Mouse (Mus musculus): ENCODE measurements around the gene Zfp27.

The Zfp27 gene

DNA sequence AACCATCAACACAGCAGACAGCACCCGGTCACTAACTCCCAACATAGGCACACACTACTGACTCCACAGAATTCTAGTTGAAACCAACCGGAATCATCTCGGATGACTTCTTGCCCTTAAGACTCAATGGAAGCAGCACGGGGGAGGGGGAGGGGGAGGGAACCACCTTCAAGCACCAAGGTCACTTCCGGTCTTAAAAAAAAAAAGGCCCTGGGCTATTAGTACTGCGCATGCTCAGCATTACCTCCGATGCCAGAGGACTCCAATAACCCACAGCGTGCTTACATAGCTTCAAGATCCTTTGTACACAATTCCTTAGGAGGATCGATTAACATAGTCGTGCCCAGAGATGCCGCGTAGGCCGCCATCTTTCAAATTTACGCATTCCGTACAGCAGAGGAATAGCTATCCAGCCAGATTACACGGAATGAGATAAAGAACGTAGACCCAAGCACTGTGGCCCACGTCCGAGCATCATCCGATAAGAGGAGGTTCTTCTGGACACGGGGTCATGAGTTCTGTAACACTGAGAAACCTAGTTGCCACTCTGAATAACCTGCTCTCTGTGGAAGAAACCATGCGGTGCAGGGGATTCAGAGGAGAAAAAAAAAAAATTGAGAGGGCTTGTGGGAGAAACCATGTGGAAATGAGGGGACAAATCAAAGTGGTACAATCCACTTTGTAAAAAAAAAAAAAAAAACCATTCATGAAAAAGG lies at the start of gene Zfp27:
Gene Zfp27 (minus strand): TSS at position 607 of the 716 bp plus-strand sequence.
- peak; percentile 70 for DNase-seq (ENCODE audit: extremely low spot score, low read depth, low spot score)

DNA sequence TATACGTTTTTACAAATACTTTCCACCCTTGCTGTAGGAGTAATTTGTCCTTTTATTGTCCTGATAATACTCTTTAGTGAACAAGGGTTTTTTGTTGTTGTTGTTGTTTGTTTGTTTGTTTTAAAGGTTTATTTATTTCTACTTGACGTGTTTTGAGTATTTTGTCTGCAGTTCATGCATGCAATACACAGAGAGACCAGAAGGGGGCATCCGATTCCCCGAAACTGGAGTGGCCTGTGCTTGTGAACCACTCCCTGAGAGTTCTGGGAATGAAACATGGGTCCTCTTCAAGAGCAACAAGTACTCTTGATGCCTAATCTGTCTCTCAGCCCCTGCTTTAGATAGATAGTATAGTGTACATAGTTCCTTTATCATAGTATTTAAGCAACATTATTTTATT lies 48.4 kb upstream of the Zfp27 start:
- peak; percentile 22 for DNase-seq (ENCODE audit: extremely low spot score, low read depth, low spot score)

DNA sequence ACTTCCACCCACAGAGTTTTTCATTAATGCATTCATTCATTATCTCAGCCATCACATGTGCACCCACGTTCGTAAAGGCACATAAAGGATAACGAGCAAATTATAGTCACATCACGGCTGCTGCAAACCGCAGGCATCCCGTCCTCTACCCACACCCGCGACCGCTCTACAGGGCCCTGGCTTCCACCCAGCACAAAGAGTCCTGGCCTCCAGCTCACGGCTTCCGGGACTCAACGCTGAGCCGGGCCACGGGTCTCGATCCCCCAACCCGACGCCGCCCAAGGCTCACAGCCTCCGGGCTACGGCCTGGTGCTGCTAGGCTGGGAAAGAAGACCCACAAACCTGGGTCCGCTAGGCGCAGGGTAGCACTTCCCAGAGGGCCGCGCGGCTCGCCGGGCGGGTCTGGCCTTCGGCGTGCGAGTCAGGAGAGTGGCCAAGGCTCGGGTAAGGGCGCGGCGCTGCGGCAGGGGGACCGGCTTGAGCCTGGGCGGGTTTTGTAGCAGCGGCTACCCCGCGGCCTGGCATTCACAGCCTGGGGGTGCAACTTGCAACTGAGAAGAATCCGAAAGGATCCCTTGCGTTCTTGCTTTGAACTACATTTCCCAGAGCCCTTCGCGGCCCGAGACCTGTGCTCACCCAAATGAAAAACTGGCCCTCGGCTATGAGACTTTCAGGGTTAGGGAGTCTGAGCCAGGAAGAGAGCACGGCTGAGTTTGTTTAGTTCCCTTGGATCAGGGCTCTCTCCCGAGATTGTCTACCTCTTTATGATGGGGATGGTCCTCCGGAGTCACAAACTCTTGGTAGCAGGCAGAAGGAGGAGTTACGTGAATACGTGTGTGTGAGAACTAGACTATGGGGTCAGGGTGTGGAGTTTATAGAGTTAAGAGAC lies 47.4 kb upstream of the Zfp27 start, which contains the start of gene Zfp74:
Gene Zfp74 (minus strand): TSS at position 577 of the 889 bp plus-strand sequence.
- DNase-seq (ENCODE audit: extremely low spot score, low read depth, low spot score): peak; percentile 60

DNA sequence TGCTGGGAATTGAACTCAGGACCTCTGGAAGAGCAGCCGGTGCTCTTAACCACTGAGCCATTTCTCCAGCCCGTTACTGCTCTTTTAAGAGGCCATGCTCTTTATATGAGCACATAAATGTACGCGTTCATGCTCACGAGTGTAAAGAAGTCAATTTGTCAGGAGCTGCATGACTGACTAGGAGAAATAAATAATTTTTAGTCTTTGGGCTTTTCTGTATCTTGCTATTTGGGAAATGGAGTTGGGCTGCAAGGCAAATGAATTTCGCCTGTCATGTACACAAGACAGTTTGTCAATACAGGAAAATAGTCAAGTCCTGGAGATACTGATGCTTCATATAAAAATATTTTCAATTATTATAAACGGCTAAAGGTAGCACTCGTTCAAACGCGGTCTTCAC lies 46.7 kb upstream of the Zfp27 start:
- DNase-seq (ENCODE audit: extremely low spot score, low read depth, low spot score): no peak

DNA sequence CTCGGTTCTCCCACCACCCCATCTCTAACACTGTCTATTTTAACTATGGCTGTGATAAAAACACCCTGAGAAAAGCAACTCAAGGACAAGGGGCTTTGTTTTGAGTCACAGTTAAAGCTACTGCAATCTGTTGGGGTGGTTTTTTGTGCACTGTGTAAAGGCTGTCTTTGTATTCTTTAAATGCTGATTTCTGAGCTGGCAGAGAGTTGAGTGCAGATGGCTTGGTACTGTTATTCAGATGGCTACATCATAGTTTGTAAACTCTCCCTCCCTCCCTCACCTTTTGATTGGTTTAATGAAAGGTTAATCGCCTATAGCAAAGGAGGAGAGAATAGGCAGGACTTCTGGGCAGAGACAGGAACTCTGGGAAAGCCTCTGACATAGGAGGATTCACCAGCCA lies 37.8 kb upstream of the Zfp27 start:
- no peak for DNase-seq (ENCODE audit: extremely low spot score, low read depth, low spot score)

DNA sequence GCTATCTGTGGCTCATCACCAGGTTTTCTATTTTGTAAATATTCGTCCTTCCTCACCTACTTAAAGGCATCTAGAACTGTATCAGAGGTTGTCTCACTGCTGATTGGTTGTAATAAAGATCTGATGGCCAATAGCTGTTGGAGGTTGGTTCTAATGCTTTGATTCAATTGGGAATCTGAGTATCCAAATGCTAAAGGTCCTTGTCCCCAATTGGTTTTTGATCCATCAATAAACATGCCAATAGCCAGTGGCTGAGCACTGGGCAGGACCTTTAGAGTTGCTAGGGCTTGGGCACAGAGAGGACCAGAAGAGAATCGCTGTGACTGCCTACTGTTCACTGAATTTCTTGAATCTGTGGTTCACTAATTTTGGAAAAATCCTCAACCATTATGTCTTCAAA lies 37.3 kb upstream of the Zfp27 start:
- no peak for DNase-seq (ENCODE audit: extremely low spot score, low read depth, low spot score)

DNA sequence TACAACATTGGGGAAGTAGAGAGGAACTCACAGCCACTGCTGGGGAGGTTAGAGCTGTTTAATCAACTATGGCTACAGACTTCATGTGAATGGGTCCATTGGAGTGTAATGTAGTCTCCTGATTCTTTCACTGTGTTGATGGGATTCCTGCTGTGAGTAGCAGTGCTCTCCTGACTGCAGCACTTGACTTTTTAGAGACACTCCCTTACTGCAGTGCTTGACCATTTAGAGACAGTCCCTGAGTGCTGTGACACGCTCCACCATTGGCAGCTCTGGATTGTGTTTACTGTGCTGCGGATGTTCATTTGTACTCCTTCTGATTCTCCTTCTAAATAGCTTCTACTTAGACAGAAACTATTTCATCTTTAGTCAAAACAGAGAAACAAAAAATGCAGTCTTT lies 36.4 kb upstream of the Zfp27 start:
- no peak for DNase-seq (ENCODE audit: extremely low spot score, low read depth, low spot score)

DNA sequence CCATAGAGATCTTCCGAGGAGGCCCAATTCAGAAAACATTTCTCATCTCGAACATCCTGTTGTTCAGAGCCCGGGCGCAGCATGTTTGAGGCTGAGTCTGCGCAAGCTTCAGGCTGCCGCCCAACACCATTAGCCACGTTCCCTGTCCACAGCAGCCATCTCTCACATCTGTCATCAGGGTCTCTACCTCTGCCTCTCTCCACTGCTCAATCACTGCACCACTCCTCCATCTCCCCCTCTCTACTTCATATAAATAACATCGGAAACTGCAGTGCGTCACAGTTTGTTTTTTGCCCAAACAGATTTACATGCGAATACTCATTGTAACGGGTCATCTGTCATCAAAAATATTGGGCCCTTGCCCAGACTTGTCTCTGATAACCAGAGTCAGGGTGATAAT lies 34.7 kb upstream of the Zfp27 start:
- DNase-seq (ENCODE audit: extremely low spot score, low read depth, low spot score): no peak

DNA sequence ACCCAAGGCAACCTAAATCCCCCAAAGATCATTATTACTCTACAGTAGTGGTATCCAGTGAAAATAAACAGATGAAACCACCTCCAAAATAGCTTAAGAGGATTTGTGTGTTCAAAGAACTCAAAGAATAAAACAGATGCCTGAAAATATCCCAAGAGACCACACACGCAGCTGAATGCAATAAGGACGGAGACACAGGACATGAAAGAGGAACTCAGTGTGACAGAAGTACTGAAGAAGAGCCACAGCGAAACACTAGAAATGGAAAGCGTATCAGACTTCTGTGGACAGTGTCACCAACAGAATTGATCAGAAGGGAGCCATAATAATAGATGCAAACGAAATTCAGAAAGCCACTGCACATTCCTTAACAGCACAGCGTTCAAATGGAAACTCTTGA lies 32.5 kb upstream of the Zfp27 start:
- no peak for DNase-seq (ENCODE audit: extremely low spot score, low read depth, low spot score)

DNA sequence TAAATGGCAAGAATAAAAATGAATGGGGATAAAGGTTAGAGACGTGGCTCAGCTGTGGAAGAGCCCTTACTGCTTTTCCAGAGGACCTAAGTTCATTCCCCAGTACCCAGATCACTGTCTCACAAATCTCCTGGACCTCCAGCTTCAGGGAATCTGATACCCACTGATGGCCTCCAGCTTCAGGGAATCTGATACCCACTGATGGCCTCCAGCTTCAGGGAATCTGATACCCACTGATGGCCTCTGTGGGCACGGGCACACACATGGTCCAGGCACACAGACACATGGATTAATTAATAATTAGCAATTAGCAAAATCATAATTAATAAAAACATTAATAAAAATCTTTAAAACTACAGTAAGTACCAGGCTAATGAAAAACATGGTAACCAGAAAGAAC lies 16.4 kb upstream of the Zfp27 start:
- DNase-seq (ENCODE audit: extremely low spot score, low read depth, low spot score): no peak

DNA sequence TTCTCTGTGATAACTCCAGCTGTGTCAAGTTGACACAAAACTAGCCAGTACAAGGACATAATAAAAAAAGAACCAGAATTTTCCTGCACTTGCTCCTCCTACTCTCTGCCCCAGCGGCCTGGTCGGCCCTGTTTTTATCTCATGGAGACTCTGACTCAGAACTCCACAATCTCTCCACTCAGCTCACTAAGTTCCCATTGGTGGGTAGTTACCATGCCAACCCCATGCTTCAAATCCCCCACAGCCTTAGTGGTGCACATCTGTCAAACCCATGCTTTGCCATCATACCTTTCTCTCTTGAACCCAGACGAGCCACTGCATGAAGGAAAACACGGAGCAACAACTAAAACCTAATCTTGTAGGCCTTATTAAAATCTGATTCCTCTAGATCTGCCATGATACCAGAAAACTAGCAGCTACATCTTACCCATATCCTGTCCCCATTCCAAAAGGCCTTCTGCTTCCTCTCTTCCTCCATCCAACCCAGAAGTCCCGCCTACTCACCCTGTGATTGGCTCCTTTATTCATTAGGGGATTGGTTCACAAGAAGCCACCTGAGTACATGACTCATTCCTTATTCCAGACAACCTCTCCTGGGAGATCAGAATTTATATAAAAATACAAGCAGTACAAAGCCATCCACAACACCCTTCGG lies 15.2 kb upstream of the Zfp27 start:
- no peak for DNase-seq (ENCODE audit: extremely low spot score, low read depth, low spot score)

DNA sequence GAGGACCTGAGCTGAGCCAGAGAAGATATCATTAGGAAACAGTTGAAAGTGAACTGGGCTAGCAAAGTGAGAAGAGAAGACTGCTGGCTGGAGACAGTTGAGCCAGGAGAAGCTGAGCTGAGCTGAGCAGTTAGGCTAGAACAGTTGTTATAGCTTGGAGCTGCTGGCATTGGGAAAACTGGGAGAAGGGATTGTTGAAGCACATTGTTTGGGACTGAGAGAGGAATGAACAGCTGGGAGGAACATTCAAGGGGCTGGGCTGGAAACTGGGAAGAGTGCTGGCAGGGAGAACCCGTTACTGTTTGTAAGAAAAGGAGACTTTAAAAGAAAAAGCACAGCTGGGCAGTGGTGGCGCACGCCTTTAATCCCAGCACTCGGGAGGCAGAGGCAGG lies 11.7 kb upstream of the Zfp27 start:
- no peak for DNase-seq (ENCODE audit: extremely low spot score, low read depth, low spot score)

DNA sequence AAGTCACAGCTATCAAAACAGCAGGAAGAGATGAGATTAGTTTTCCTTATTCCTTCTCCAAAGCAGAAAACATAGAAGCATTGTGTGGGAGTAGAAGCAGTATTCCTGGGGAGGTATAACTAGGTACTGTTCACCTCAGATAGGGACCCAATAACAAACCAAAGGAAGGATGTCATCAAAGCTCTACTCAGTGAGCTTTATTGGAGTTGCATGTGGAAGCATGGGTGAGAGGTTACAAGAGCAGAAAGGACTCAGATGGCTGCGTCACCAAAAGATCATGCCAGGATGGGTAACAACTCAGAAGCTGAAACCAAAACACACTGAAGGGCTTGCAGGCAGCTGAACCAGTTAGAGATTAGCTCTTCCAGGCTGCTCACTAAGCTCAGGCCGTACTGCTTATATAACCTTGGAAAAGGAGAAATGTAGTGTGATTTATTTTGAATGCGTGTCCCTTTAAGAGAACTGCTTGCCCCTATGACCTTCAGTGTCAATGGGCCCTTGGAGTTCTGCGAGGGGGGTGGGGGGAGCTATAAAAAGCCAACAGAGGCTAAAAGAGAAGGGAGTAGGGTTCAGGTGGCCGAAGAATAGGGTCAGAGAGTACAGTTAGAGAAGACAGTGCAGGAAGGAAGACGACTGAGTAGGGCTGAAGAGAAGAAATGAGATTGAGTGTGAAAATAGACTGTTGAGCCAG lies 11.1 kb upstream of the Zfp27 start:
- no peak for DNase-seq (ENCODE audit: extremely low spot score, low read depth, low spot score)

DNA sequence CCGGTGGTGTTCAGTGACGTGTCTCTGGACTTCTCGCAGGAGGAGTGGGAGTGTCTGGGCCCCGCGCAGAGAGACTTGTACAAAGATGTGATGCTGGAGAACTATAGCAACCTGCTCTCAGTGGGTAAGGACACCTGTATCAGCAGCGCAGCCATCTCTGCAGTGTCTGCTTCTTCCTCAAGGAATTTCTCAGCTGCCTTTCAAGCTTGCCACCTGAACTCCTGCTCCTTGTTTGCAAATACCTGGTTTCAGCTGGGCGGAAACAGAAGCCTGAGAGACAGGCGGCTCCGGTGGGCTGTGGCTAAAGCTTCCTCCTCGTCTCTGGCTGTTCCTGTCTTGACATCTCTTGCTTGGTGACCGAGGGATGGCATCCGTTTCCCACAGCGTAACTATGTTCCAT lies 5.8 kb upstream of the Zfp27 start:
- no peak for DNase-seq (ENCODE audit: extremely low spot score, low read depth, low spot score)

DNA sequence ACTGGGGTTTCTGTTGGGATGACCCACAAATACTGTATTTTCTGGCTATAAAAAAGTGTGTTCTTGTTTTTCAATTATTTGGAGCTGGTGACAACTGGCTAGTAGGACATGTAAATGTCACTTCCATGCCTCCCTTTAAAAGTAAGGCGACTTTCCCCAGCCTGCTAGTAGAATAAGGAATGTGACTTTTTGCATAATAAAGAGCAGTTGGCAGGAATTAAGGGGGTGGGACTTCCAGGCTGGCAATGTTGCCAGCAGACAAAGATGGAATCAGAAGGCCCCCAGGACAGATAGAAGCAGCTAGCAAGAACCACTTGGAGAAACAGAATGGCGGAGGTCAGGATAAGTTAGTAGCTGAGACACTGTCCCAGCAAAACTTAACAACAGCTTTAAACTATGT lies 3.9 kb upstream of the Zfp27 start:
- DNase-seq (ENCODE audit: extremely low spot score, low read depth, low spot score): no peak

DNA sequence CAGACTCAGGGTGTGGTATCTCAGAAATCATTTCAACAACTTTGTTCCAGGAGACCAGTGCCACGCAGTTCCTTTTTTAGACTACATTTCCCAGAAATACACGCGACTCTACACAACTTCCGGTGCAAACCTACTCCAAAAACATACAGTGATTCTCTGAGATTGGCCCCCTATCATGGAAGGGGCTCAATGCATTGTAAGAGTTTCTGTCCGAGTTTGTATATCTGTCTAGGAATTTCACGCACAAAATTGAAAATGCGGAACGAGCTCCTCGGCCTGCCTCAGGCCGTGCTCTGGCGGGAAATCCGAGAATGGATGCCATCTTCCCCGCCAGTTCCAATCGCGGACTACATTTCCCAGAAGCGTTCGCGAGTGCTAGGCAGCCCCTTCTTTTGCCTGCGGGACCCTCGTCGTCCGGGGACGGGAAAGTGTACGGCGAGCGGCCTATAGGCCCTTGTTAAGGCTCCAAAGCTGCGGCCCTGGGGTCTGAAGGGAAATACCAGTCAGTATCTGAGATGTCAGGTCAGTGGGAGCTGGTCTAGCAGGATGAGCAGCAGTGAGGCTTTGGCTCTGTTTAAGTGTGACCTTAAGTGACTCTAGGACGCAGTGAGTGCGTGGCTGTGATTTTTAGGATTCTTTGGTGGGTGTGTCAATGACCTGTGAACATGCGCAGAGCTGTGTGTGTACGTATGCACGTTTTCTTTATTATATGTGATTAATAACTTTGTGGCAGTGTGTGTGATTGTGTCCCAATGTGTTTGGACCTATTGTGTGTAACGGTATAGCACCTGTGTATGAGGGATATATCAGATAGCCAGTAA lies 2.0 kb upstream of the Zfp27 start, which contains the start of gene Zfp383:
Gene Zfp383 (plus strand): TSS at position 94 of the 821 bp plus-strand sequence.
- DNase-seq (ENCODE audit: extremely low spot score, low read depth, low spot score): peak; percentile 84

DNA sequence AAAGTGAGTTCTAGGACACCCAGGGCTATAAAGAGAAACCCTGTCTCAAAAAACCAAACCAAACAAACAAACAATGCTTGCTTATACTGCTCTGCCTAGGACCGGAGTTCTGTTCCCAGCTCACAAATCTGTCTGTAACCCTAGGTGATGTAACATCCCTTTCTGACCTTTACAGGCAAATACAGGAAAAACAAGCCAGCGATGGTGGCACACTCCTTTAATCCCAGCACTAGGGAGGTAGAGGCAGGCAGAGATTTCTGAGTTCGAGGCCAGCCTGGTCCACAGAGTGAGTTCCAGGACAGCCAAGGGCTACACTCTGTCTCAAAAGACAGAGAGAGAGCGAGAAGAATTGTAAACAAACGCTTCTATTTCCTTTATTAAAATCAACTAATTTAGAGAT lies 834 bp upstream of the Zfp27 start:
- no peak for DNase-seq (ENCODE audit: extremely low spot score, low read depth, low spot score)

DNA sequence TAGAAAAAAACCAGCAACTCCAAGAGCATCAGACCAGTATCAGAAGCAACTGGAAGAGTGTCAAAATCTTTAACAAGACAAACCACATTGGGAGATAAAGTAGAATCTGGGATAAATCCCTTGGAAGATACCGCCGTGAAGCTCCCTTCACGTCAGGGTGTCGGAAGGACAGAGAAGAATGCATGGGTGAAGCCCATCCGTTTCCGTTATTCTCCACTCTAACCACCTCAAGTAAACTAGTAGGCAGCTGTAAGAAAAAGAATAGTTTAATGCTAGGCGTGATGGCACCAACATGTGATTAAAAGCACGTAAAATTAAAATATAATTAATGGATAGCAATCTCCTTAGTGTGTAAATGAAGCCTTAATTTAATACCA lies 298 bp upstream of the Zfp27 start:
- DNase-seq (ENCODE audit: extremely low spot score, low read depth, low spot score): no peak

DNA sequence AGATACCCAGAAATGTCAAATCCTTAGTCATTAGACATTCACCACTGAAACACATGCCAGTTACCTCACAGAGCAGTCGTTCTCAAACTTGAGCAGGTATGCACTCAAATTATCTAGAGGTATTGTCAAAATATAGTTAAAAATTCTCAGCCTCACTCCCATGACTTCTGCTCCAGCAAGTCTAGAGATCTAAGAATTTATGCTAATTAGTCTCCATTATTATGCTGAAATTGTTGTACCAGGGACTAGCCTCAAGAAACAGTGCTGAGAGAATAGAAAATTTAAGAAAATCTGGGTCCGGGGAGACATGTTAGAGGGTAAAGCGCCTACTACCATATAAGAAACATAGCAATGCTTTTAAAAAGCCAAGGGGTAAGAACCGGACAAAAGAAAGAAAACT lies 2.3 kb downstream of the Zfp27 start:
- DNase-seq (ENCODE audit: extremely low spot score, low read depth, low spot score): no peak

DNA sequence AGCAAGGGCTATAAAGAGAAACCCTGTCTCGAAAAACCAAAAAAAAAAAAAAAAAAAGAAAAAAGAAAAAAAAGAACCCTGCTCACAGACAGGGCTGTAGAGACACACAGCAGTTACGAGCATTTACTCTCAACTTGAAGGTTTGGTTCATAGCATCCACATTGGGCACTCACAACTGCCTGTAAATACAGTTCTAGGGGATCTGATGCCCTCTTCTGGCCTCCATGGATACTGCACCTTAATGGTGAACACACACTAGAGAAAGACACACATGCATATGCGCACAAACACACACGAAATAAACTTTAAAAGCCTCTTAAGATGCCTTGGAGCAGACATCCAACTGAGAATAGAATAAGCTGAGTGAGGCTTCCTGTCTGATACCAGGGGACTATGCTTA lies 8.0 kb downstream of the Zfp27 start:
- no peak for DNase-seq (ENCODE audit: extremely low spot score, low read depth, low spot score)
